Mouse (Mus musculus): ENCODE results near the gene Klhl11.
A peak's percentile ranks its signal among the peaks of the same experiment; 100 is the strongest.

Gene Klhl11

DNA sequence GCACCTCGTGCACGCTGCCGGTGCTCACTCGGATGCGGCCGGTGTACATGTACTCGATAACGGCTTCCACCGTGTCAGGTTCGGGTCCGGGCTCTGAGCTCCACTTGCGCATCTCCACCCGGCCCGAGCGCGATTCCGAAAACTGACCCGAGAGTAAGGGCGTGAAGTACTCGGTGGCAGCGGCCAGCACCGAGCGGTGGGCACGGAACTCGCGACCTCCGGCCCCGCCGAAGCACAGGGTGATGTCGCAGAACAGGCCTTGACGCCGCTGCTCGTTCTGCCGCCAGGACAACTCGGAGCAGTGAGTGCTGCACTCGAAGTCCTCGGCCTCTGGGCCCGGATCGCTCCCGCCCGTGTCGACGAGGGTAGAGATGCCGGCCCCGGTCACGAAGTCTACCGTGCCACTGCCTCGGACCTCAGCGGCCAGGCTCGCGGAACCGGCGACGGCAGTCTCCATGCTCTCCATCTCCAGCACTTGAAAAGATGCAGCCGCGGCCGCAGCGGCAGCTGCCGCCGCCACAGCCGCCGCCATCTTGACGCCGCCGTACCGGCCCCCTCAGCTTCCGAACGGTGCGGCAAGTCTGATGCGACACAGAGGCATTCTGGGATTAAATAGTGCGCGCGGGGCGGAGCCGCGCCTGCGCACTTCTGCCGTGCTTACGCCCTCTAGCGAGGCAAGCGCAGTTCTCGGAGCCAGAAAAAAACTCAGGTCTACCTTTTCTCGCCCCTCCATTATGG lies at the start of gene Klhl11:
Klhl11 (minus strand) TSS at position 545 of the 738 bp plus-strand sequence.
- DNase-seq, result peak; percentile 86 to 91

DNA sequence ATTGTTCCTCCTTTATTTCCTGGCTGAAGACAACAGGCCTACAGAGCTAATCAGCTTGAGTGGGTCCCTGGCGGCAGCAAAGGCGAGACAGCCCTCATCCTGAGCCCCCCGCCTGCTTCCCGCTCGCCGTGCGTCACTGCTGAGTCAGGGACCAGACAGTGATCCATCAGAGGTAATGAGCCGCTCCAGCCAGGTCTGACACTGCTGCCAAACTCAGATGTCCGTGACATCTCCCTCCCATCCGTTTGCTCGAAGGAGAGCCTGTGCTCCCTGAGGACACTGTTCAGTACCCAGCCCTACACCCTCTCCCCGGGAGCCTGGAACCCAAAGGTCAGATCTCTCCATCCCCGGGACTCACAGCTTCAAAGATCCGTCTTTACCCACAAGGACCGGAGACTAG lies 48.3 kb upstream of the Klhl11 start:
- DNase-seq, result peak; percentile 77 to 84

DNA sequence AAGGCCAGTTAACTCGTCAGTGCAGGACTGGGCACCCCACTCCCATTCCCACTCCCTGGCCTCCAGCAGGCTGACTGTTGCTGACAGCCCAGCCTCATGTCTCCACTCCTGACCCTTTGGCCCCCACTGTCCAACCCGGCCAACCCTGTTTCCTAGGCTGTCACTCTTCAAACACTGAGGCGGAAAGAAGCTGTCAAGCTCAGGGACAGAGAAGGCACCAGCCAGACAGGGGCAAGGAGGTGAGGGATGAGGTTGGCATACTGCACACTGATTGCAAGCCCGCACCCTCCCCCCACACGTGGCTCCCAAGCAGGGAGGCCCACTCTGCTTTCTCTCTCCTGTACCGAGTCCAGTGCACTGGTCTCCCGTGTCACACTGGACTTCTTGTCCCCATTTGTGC lies 46.6 kb upstream of the Klhl11 start:
- DNase-seq, result no peak

DNA sequence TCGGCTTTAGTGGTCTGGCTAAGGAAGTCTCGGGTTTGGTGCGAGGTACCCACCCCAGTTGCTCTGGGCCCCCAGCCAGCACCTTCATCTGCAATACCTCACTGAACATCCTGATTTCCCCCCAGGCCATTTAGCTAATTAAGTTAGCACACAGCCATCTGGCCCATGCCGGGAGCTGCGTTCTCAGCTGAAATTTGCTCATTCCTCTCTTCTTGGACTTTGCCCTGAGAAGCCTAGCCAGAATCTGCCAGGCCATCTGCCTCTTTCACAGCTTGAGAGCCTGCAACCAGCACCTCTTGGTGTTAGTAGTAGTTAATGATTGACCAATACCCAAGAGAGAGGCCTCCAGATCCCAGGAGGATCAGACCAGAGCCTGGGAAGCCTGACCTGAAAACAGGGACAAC lies 45.6 kb upstream of the Klhl11 start:
- peak; percentile 86 to 93 for DNase-seq

DNA sequence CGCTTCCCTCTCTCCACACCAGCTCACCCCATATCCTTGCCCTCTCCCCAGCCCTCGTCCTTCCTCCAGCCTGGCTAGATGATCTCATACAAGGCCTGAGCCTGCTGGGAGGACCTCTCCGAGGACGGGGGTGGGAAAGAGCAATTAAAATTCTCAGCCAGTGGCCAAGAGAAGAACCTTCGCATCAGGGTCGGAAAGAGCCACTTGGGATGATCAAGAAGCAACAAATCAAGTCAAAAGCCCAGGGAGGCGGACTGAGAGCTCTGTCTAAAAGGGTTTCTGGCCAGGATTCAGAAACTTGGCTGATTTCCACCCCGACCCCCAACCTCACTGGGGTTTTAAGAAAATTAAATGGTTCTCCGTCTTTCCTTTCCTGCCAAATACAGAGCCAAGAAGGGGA lies 43.8 kb upstream of the Klhl11 start:
- DNase-seq, result no peak

DNA sequence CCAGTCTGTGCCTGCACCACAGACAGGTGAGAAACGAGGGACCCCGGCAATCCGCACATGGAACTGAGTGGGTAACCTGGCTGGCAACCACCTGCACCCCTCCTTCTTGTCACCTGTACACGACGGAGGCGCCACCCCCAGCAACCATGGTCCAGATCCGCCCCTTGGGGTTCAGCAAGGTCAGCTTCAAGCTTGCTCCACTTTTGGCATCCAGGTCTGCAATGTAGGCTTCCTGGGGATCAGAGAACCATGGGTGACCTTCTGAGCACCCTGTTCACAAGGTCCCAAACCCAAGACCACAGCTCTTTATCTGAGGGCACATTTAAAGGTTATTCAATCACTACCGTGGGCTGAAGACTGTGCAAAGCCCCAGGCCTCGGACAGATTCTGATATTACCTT lies 43.2 kb upstream of the Klhl11 start:
- no peak for DNase-seq

DNA sequence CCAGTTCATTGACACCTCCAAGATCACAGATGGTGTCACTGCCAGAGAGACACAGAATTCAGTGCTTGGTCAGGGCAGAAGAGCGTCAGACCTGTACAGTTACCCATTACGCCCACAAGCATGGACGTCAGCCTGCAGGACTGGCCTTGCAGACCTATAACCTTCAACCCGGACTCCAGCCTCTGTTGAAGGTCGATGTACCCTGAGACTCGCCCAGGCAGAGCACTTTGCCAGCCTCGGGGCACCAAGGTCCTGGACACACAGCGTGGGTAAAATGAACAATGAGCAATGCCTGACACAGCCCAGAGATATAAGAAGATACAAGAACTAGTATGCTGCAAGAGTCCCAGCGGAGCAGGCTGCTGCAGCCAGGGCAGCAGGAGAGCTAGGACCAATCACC lies 42.5 kb upstream of the Klhl11 start:
- peak; percentile 50 to 66 for DNase-seq

DNA sequence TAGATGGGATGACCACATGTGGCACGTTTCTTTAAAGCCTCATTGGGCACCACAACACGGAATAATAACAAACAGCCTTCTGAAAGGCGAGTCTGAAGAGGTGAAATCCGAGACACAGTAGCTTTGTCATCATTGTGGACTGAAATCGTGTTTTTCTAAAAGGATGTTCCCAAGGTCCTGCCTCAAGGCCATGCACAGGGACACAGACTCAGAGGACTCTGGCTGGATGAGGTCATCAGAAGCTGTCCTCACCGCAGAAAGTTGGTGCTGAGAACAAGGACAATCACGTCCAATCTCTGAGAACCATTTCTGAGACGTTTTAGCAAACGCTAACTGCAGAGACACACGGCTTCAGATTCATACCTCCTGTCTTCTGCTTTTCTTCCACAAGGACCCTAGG lies 41.2 kb upstream of the Klhl11 start:
- DNase-seq, result no peak

DNA sequence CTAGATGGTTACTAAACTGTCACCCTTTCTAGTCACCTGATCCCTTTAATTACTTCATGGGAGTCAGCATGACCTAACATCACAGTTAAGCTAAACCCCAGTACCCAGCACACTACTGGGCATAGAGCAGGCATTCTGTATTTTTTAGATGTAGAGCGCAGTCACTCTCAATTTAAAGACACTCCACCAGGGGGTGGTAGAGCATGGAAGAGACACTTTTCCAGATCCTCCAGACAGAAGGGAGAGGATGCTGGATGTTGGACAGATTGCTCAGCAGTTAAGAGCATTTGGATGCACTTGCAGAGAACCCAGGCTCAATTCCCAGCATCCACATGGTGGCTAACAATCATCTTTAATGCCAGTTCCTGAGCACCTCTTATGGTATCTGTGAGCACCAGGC lies 39.8 kb upstream of the Klhl11 start:
- peak; percentile 31 to 48 for DNase-seq

DNA sequence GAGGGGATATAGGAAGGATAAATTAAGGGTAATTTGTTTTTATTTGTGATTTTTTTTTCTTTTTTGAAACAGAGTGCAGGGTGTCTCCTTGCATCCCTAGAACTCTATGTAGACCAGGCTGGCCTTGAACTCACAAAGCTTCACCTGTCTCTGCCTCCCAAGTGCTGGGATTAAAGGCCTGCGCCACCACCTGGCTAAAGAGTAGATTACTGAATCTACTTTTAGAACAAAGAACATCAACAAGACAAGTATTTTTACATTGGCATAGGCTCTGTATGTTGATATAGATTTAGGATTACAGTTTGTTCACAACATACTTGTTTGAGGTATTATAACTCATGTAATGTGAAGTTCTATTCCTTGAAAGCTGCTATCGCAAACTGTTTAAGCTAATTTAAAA lies 38.0 kb upstream of the Klhl11 start:
- DNase-seq, result no peak

DNA sequence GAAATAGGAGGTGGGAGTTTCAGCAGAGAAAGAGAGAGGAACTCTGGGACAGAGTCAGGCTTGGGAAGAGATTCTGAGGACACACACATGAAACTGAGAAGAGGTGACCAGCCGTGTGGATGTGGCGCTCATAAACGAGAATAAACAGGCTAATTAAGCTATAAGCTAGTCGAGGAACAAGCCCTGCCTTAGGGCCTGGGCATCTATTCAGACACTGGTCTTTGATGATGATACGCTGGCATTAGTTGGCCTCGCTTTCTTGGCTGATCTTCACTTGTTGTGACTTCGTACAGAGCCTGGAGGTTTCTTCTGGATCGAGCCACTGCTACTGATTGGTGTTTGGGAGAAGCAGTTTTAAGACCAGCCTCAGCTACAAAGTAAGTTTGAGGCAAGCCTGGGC lies 33.5 kb upstream of the Klhl11 start:
- no peak for DNase-seq

DNA sequence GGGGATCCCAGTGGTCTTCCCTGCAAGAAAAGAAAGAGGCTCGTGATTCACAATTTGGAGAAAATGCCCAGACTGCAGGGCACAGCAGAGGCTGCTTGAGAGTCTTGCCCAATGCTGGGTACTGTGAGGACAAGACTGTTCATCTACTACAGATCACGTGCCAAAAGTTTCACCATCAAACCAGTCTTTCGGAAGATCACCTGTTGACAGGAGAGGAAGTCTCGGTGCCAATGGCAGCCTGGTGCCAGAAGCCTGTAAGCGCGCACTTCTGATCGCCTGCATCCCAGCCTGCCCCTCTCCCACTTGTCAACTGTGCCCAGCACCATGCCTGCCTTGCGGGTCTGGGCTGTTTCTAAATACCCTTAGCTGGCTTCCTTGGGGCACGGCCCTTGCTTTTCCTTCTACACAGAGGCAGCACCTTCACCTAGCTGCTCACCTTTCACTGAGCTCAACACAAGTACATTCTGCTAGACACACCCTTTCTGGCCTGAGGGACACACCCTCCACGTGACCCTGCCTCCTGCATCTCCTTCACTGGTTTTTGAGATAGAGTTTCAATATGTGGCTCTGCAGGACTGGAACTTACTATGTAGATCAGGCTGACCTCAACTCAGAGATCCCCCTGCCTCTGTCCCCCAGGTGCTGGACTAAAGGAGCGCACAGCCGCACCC lies 32.6 kb upstream of the Klhl11 start:
- DNase-seq, result no peak

DNA sequence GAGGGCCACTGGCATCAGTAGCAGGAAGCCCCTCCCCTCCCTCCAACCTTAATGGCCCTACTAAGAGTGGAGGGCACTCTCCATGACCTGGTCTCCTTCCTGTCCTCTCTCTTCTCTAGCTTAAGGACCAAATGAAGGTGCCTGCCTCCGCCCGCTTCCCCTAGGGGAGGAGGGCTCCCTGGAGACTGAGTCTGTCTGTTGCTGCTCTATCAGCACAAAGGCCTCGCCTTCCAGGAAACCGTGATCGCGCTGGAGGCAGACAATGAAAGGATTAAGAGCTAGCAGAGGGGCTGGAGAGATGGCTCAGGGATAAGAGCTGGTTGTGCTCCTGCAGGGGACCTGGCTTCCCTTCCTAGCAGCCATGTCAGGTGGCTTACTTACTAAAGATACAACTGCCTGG lies 28.8 kb upstream of the Klhl11 start:
- DNase-seq, result no peak

DNA sequence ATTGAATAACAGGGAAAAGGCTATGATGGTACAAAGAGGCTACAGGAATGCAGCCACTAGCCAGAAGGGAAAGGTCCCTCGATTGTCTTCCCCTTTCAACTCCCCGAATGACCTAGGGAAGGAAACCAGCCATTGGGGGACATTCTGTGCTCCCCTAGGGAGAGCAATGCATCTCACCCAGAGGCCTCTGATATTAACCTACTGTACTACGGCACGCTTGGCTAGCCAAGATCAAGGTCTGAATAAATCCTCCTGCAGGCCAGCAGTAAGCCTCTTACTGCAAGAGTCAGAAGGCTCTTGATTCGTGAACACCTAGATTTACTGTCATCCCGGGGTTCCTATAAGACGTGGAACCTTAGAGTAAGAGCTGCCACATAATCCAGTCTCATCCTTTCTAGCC lies 28.1 kb upstream of the Klhl11 start:
- DNase-seq, result peak in 1 of 2 experiments; percentile 64

DNA sequence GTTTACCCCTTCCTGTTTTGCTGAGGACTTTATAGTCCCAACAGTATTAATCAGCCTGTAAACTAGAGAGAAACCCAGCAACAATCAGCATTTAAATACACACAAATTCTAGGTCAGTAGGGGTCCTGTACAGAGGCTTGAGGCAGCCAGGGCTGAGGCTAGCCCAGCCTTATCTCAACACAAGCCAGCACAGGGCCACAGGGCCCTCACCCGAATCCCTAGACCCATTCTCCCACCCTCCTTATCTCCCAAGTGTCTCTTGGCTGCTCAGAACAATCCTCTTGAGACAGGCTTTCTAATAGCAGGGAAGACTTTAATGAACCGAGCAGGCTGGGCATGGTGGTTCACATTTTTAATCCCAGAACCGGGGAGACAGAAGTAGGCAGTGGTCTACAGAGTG lies 27.7 kb upstream of the Klhl11 start:
- no peak for DNase-seq

DNA sequence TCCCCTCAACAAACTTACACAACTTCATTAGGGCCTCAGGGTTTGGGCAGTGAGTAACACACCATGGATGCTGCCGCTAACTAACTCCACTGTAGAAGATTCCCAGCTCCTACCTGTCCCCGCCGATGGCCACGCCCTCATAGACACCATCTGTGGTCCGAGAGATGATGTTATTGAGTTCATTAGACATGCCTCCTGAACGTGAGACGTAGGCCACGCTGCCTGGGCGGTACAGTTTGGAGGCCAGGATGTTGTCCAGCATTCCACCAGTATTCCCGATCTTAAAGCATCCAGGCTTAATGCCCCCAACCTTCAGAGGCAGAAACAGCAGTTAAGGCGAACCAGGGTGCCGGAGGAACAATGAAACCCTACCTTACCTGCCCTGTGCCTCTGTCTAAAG lies 21.2 kb upstream of the Klhl11 start:
- DNase-seq, result no peak

DNA sequence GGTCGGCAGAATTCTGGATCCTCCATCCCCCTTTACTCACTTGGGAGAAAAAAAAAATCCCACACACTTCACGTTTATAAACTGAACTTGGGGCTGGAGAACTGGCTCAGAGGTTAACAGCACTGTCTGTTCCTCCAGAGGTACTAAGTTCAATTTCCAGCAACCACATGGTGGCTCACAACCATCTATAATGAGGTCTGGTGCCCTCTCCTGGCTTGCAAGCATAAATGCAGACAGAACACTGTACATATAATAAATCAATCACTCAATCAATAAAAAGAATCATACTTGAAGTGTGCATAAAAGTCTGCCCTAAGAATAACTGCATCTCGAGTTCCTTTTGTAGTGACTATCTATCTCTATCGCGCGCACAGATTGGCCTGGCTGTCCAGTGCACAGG lies 18.4 kb upstream of the Klhl11 start:
- no peak for DNase-seq

DNA sequence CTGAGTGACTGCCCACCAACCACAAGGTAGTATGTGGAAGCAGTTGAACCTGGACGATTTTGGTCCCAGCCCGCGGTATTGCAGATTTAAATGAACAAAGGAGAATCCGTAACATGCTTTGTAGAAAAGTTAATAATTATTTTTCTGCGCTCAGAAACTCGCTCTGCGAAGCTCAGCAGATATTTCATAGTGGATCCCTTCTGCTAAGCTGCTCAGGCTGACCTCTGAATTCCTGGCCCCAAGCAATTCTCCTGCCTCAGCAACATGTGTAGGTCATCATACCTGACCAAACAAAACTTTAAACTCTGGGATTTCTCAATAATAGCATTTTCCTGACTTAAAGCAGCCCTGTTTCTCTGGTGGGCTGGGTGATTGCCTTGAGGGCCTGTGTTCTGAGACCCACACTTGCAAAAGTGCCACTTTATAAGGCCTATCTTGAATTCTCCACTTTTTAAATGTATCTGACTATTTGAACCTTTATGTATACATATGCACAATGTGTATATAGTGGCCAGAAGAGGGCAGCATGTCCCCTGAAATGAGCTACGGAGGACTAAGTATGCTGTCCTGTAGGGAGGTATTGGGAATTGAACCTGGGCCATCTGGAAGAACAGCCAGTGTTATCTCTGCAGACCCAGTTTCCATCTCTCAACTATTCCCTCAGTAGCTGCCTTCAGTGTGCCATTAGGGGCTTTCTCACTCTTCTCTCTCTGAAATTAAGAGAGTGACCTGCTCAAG lies 13.4 kb upstream of the Klhl11 start:
- DNase-seq, result peak; percentile 35 to 41

DNA sequence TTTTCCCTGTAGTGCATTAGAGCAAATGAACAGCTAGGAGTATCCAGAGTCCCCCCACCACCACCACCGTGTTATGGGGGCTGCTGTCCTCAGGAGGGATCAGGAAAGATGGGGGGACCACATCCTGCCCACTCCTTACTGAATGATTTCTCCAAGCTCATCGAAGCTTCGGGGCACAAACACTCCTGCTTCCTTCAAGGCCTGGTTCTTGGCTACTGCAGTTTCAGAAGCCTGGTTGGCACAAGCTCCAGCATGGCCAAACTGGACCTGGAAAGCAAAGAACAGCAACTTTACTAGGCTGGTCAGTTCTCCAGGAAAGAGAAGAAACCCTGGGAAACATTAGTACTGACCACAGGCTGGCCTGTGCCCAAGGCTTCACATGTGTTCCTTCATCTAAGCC lies 11.9 kb upstream of the Klhl11 start:
- no peak for DNase-seq

DNA sequence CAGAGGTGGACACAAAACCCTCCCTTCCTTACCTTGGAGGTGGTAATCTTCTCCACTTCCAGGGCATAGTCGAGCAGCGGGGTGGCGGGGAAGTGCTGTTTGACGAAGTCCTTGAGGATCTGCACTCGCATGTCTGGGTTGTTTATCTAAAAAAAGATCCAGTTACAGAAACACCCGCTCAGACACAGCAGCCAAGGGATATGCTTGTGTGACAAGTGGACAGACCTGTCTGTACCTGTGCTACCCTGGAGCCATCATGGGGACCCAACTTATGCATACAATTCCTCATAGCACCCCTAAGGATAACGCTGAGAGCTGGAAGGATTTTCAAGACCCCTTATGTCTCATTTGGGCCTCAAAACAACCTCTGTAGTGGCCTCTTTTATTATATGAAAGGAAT lies 6.6 kb upstream of the Klhl11 start:
- DNase-seq, result no peak

DNA sequence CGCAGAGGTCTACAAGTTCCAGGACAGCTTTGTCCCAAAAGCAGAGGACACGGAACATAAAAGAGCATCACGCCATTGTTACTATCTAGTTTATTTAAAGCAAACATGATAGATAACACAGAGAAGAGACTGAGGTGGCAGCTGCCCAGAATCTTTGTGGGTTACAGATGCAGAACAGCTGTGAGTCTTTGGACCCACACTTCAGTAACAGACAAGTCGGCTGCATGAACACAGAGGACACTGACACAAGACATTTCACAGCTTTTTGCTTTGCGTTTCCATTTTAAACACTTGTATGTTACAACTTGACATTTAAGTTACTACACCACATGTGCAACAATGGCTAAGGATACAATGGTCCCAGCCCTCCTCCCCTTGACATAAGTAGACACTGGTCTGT lies 3.7 kb upstream of the Klhl11 start:
- no peak for DNase-seq

DNA sequence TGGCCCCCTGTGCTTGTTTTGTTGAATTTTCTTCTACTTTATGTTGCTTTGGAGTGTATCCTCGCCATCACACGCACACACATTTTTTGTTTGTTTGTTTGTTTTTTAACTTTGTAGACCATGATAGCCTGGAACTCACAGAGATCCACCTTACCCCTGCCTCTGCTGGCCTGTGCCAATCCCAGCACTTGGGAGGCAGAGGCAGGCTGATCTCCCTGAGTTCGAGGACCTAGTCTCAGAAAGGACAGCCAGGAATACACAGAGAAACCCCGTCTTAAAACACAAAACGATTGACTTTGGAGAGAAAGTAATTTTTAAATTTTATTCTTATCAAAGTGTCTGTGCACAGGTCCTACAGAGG lies 374 bp upstream of the Klhl11 start:
- DNase-seq, result no peak

DNA sequence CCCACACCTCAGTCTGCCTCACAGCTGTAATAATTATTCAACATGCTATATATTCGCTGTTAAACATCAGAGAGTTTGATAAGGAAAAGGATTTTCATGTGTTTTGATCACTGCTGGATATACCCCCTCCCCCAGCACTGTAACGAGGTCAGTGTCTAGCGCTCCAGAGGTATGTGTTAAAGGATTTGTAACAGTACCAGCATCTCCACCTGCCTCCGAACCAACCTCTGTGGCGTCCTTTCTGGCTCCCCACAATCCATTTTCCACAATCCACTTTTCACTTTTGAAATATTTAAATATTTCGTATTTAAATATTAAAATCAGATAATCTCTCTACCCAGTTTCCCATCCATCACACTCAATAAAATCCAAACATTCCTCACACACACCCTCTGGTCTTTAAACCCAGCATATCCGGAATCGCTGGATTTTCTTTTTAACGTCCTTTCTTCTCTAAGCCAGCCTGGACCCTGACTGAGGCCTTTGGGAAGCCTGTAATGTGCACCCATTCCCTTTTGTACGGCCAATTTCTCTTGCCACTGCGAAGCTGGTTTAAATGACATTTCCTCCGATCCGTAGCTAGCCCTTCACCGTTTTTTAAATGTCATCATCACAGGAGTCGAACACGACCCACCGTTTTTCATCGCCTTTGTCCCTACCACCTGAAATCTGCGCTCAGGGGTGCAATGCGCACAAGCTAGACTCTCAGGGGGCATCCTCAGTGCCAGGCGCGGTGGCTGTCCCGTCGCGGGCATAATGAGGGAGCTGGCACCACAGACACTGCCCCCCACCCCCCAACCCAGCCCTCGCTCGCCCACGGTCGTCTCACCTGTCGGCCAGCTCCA lies 967 bp downstream of the Klhl11 start:
- no peak for DNase-seq
